Mouse (Mus musculus): ENCODE measurements around the gene Rsbn1l. TPM values are rescaled to one million over a fixed set of nuclear protein-coding genes. Genes with fewer than 3 reads are reported as not detected.
A peak's percentile ranks its signal among the peaks of the same experiment; 100 is the strongest.

Rsbn1l gene
- polyA plus RNA-seq, 1 experiment from 2014 or later = 3.7 TPM

GRCm38 (mm10) chr5:20968963-20969362 is 12.8 kb upstream of the Rsbn1l start:
- Histone ChIP-seq H3K27me3 (no peaks in the 10 kb centered on the region), H3K4me2 (no peak overlapping the region), H3K27ac (replicated peaks) (no peak overlapping the region), H3K9me3 (replicated peaks) (no peaks in the 10 kb centered on the region), H3K36me3 (replicated peaks) (no peaks in the 10 kb centered on the region), H3K4me3 (replicated peaks) (no peak overlapping the region), H3K9ac (no peak overlapping the region), H3K4me1 (replicated peaks) (0 out of 2 replicates have a peak, but pooled peaks cover 4% of the 10 kb centered on the region)
- ATAC-seq (ENCODE audit: insufficient read depth) = no peak; the same call in 1 of the 2 replicates
- WGBS (ENCODE audit: insufficient replicate concordance) = 36% methylated on average over 9 of the region's 9 CpGs

DNA sequence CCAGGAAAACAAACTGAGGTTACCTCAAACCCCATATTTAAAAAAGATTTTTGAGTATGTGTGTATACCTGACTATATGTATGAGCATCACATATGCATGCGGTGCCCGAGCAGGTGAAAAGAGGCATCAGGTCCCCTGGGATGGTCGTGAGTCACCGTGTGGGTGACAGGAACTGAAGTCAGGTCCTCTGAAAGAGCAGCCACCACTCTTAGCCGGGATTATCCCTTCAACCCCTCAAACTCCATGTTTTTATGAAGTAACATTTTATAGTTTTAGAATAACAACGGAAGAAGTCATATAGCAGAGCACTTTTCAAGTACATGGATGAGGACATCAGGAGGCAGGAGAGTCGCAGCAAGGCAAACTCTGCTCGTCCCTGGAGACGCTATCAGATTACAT is 12.3 kb upstream of the Rsbn1l start:
- Histone ChIP-seq H3K9me3 (replicated peaks) (no peaks in the 10 kb centered on the region), H3K27ac (replicated peaks) (no peak overlapping the region), H3K4me1 (replicated peaks) (0 out of 2 replicates have a peak, but pooled peaks cover 4% of the 10 kb centered on the region), H3K9ac (no peak overlapping the region), H3K4me2 (no peak overlapping the region), H3K4me3 (replicated peaks) (no peak overlapping the region), H3K27me3 (no peaks in the 10 kb centered on the region), H3K36me3 (replicated peaks) (no peaks in the 10 kb centered on the region)
- no peak for ATAC-seq (ENCODE audit: insufficient read depth)
- 55% methylated on average over 9 of the region's 9 CpGs for WGBS (ENCODE audit: insufficient replicate concordance)

DNA sequence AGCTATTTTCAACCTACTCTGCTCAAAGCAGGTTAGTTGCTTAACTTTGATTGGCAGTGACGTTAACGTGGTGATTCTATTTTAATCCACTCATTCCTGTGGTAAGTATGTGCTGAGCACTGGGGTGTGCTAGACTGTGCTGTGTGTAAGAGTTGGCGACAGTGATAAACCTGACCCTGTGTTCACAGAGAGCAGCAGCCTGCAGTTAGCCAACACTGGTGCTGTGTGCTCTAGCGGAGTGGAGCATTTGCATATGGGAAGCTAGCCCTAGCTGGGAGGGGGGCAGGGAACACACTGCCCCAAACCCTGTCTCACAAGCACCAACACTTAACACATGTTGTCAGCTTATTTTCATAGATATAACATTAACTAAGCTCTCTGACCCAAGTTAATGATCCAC is 11.7 kb upstream of the Rsbn1l start:
- no peaks in the 10 kb centered on the region for H3K27me3 ChIP-seq
- H3K4me1 ChIP-seq (replicated peaks) = 0 out of 2 replicates have a peak, but pooled peaks cover 4% of the 10 kb centered on the region
- H3K36me3 ChIP-seq (replicated peaks) = no peaks in the 10 kb centered on the region
- no peak overlapping the region for H3K27ac ChIP-seq (replicated peaks)
- H3K9ac ChIP-seq = no peak overlapping the region
- H3K4me3 ChIP-seq (replicated peaks) = no peak overlapping the region
- no peaks in the 10 kb centered on the region for H3K9me3 ChIP-seq (replicated peaks)
- ATAC-seq (ENCODE audit: insufficient read depth) = no peak
- H3K4me2 ChIP-seq = no peak overlapping the region
- 14% methylated on average over 4 of the region's 4 CpGs for WGBS (ENCODE audit: insufficient replicate concordance)

- H3K4me2 ChIP-seq = no peak overlapping the region
- H3K36me3 ChIP-seq (replicated peaks) = no peaks in the 10 kb centered on the region
- no peak overlapping the region for H3K9ac ChIP-seq
- no peaks in the 10 kb centered on the region for H3K9me3 ChIP-seq (replicated peaks)
- no peak overlapping the region for H3K27ac ChIP-seq (replicated peaks)
- 0 out of 2 replicates have a peak, but pooled peaks cover 4% of the 10 kb centered on the region for H3K4me1 ChIP-seq (replicated peaks)
- WGBS (ENCODE audit: insufficient replicate concordance) = 73% methylated on average over 6 of the region's 6 CpGs
- no peak overlapping the region for H3K4me3 ChIP-seq (replicated peaks)
- no peak for ATAC-seq (ENCODE audit: insufficient read depth)
- H3K27me3 ChIP-seq = no peaks in the 10 kb centered on the region
These were observed 8.2 kb upstream of the Rsbn1l start for GRCm38 (mm10) chr5:20964446-20964845.

GRCm38 (mm10) chr5:20963295-20963694 is 7.1 kb upstream of the Rsbn1l start:
- no peak for ATAC-seq (ENCODE audit: insufficient read depth)
- no peaks in the 10 kb centered on the region for H3K36me3 ChIP-seq (replicated peaks)
- no peak overlapping the region for H3K4me3 ChIP-seq (replicated peaks)
- H3K27ac ChIP-seq (replicated peaks) = no peak overlapping the region
- WGBS (ENCODE audit: insufficient replicate concordance) = 81% methylated on average over 9 of the region's 9 CpGs
- H3K4me1 ChIP-seq (replicated peaks) = no peaks in the 10 kb centered on the region
- H3K9ac ChIP-seq = no peak overlapping the region
- no peak overlapping the region for H3K4me2 ChIP-seq
- no peaks in the 10 kb centered on the region for H3K9me3 ChIP-seq (replicated peaks)
- no peaks in the 10 kb centered on the region for H3K27me3 ChIP-seq

GRCm38 (mm10) chr5:20960927-20961326 is 4.7 kb upstream of the Rsbn1l start:
- Histone ChIP-seq H3K4me1 (replicated peaks) (peaks cover 7% of the 10 kb centered on the region), H3K4me2 (no peak overlapping the region), H3K36me3 (replicated peaks) (peaks cover 12% of the 10 kb centered on the region; the same call in 1 of the 2 replicates), H3K27me3 (no peaks in the 10 kb centered on the region), H3K9me3 (replicated peaks) (no peaks in the 10 kb centered on the region), H3K27ac (replicated peaks) (no peak overlapping the region), H3K4me3 (replicated peaks) (no peak overlapping the region), H3K9ac (no peak overlapping the region)
- ATAC-seq (ENCODE audit: insufficient read depth) = no peak
- 74% methylated on average over 2 of the region's 2 CpGs for WGBS (ENCODE audit: insufficient replicate concordance)

DNA sequence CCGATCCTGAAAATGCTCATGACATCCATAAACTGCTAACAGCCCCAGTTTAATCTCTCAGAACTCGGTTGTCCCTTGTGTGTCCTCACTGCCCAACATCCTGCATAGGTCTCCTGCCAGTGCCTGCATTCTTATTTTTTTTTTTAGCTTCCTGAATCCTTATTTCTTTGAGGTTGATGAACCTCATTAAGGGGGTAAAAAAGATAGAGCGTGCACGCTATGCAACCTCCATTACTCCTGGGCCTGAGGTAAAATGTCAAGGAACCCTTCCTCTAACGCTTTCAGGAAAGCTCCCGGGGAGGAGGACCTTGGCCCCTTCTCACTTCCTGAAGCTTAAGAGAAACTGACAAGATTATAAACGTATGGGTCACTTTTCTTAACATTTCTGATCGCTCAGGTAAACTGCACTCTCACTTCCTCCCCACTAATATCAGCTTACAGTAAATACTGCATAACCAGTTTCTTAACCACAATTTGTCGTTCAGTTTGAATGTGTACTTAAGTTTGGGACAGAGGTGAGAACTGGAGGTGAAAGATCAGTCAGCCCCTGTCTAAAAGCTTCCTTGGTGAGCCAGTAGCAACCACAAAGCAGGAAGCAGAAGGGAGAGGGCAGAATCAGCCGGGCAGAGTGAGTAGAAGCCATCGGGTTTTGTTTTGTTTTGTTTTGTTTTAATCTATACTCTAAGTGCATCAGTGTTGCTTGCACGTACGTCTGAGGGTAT is 923 bp downstream of the Rsbn1l start:
- Histone ChIP-seq H3K9me3 (replicated peaks) (no peaks in the 10 kb centered on the region), H3K9ac (peak overlapping the region; percentile 26)

GRCm38 (mm10) chr5:20952337-20952925 is 3.8 kb downstream of the Rsbn1l start:
- Histone ChIP-seq H3K27me3 (no peaks in the 10 kb centered on the region), H3K9me3 (replicated peaks) (no peaks in the 10 kb centered on the region), H3K27ac (replicated peaks) (peak overlapping the region; percentile 97), H3K4me2 (peak overlapping the region; percentile 70), H3K36me3 (replicated peaks) (peaks cover 17% of the 10 kb centered on the region; the same call in 1 of the 2 replicates), H3K4me3 (replicated peaks) (peak overlapping the region; percentile 99), H3K4me1 (replicated peaks) (peaks cover 58% of the 10 kb centered on the region), H3K9ac (peak overlapping the region; percentile 92)
- ATAC-seq (ENCODE audit: insufficient read depth) = no peak
- 5% methylated on average over 9 of the region's 9 CpGs for WGBS (ENCODE audit: insufficient replicate concordance)

More for the DNA sequence above, 923 bp downstream of the Rsbn1l start:
- peak overlapping the region; percentile 15; the same call in 1 of the 2 replicates for H3K27ac ChIP-seq (replicated peaks)
- peak overlapping the region; percentile 48 for H3K4me2 ChIP-seq
- H3K36me3 ChIP-seq (replicated peaks) = peaks cover 23% of the 10 kb centered on the region; the same call in 1 of the 2 replicates
- peak overlapping the region; percentile 15 for H3K4me3 ChIP-seq (replicated peaks)
- ATAC-seq (ENCODE audit: insufficient read depth) = no peak
- no peaks in the 10 kb centered on the region for H3K27me3 ChIP-seq
- peaks cover 42% of the 10 kb centered on the region for H3K4me1 ChIP-seq (replicated peaks)
- WGBS (ENCODE audit: insufficient replicate concordance) = 12% methylated on average over 13 of the region's 13 CpGs

DNA sequence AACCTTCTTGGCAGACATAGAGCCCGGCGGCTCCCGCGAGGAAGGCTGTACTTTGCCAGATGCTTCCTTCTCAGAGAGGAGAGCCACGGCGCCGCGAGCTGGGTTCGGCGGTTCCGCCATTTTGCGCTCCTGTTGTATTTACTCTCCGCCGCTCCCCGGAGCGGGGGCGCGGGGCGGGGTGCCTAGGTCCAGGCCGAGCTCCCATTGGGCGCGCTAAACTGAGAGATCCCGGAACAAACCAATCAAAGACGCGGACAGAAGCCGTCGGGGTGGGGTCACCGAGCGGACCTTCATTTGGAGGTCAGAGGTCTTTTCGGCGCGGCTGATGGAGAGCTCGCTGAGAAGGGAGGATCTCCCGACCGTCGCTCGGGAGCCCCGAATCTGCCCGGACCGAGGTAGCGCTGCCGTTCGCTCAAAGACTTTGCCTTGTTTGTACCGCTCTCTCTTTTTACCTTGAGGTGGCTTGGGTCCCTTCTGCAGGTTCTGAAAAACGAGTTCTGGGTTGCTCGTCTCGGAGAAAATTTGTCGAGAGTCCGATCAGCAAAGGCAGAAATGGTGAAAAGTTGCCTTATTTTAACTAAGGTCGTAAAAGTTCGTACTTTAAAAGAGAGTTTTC is 4.4 kb downstream of the Rsbn1l start:
- Histone ChIP-seq H3K27ac (replicated peaks) (peak overlapping the region; percentile 97), H3K9ac (peak overlapping the region; percentile 92), H3K36me3 (replicated peaks) (peaks cover 14% of the 10 kb centered on the region; the same call in 1 of the 2 replicates), H3K9me3 (replicated peaks) (no peaks in the 10 kb centered on the region), H3K4me1 (replicated peaks) (peaks cover 63% of the 10 kb centered on the region), H3K4me3 (replicated peaks) (peak overlapping the region; percentile 99), H3K27me3 (no peaks in the 10 kb centered on the region), H3K4me2 (peak overlapping the region; percentile 70)
- ATAC-seq (ENCODE audit: insufficient read depth) = peak; percentile 99
- under 1% methylated on average over 51 of the region's 51 CpGs for WGBS (ENCODE audit: insufficient replicate concordance)

DNA sequence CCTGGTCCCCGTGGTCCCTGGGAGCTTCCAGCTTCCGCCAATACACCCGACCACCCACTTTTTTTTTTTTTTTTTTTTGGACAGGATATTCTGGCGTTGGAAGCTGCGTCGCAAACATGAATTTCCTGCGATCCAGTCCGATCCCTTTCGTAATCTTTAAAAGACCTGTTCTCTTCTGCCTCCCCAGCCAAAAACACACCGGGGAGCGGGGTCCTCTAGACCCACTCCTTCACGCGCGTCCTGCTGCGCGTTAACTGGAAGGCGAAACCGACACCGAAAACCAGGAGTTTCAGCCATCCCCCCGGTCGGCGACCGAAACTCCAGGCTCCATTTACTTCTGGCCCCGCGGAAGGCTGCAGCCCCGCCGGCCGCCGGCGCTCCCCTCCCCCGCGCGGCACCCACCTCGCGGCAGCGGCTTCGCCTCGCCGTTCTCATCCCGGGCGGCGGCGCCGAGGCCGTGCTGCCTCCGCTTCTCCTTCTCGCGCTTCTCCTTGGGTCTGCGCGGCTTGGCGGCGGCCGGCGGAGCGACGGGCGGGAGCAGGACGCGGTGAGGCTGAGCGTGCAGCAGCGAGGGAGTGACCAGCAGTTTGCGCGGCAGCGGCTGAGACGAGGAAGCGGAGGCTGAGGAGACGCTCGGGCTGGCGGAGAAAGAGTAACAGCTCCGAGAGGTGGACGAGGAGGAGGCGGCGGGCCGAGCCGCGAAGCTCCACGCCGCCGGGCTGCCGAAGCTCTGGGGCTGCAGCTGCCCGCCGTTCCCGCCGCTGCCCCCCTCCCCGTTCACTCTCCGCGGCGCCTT is 5.1 kb downstream of the Rsbn1l start:
- Histone ChIP-seq H3K9me3 (replicated peaks) (no peaks in the 10 kb centered on the region), H3K36me3 (replicated peaks) (0 out of 2 replicates have a peak, but pooled peaks cover 10% of the 10 kb centered on the region), H3K9ac (peak overlapping the region; percentile 92), H3K4me2 (peak overlapping the region; percentile 64), H3K27me3 (no peaks in the 10 kb centered on the region), H3K4me3 (replicated peaks) (peak overlapping the region; percentile 99), H3K4me1 (replicated peaks) (peaks cover 65% of the 10 kb centered on the region), H3K27ac (replicated peaks) (peak overlapping the region; percentile 97)
- peak; percentile 75 for ATAC-seq (ENCODE audit: insufficient read depth)
- WGBS (ENCODE audit: insufficient replicate concordance) = under 1% methylated on average over 84 of the region's 88 CpGs
